Mouse (Mus musculus): ENCODE measurements around the gene Taf1. TPM values are rescaled to one million over a fixed set of nuclear protein-coding genes. Genes with fewer than 3 reads are reported as not detected.
"Not testable (repeated sequence)": the region's sequence is repeated elsewhere in the genome, so short reads cannot be mapped to it uniquely, and the experiment has no call there.

The Taf1 gene
- 18.0 and 21.1 TPM in 2 replicates for polyA plus RNA-seq (2014; fragmentation: Nextera tagmentation; extraction: Ambion mirVana)

DNA sequence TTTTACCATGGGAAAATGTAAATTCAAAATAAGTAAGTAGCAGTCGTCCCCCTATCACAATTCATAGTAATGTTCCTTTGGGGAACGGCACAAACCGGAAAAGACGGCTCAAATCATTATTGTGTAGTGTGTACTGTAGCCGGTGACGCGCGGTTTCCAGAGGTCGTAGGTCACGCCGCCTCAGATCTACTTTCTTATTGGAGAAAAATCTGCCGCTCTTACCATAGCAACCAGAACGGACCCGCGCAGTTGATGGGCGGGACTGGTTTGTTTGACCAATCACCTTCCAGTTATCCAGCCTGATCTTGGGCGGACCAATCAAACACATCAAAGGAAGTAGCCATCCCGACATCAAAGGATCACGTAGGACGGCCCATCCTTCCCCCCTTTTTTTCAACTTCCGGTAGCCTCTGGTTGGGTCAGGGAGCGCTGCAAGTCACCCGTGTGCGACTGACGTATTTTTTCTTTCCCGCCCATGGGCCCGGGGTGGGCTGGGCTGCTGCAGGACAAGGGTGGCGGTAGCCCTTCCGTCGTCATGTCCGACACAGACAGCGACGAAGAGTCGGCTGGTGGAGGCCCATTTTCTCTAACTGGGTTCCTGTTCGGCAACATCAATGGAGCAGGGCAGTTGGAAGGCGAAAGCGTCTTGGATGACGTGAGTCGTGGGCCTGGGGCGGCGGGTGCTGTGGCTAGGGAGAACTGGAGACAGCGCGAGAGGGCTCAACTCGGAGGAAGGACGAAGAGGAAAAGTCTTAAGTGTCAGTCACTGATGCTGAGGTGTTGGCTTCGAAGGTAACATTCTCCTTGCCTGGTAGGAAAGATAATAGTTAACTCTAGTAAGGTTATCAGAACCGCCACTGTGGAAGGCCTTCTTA lies at the start of gene Taf1:
Taf1 (plus strand) TSS at position 388 of the 875 bp plus-strand sequence.
- no peaks in the 10 kb centered on the region for H3K36me3 ChIP-seq (ENCODE audit: control insufficient read depth, insufficient read depth, low read length)
- H3K27me3 ChIP-seq (replicated peaks; ENCODE audit: control insufficient read depth, insufficient read depth, low read length): no peaks in the 10 kb centered on the region
- peak within 1 kb of the TSS; percentile 67 for H3K4me3 ChIP-seq (ENCODE audit: low read depth, low read length)
- no peaks in the 10 kb centered on the region for H3K4me1 ChIP-seq (replicated peaks; ENCODE audit: control insufficient read depth, insufficient read depth, low read length)
- H3K9me3 ChIP-seq (ENCODE audit: control insufficient read depth, low read length): no peaks in the 10 kb centered on the region
- peak within 1 kb of the TSS; percentile 71 for H3K4me2 ChIP-seq
- peak within 1 kb of the TSS; percentile 62; the same call in 1 of the 2 replicates for H3K27ac ChIP-seq (ENCODE audit: low read depth, low read length)
- ATAC-seq (replicated peaks; ENCODE audit: low FRiP score): peak; percentile 98
- DNase-seq (ENCODE audit: low spot score): peak; percentile 83
- WGBS: 12% methylated on average over 47 of the region's 47 CpGs
- peak within 1 kb of the TSS; percentile 75 for H3K9ac ChIP-seq (ENCODE audit: low read depth, low read length)

DNA sequence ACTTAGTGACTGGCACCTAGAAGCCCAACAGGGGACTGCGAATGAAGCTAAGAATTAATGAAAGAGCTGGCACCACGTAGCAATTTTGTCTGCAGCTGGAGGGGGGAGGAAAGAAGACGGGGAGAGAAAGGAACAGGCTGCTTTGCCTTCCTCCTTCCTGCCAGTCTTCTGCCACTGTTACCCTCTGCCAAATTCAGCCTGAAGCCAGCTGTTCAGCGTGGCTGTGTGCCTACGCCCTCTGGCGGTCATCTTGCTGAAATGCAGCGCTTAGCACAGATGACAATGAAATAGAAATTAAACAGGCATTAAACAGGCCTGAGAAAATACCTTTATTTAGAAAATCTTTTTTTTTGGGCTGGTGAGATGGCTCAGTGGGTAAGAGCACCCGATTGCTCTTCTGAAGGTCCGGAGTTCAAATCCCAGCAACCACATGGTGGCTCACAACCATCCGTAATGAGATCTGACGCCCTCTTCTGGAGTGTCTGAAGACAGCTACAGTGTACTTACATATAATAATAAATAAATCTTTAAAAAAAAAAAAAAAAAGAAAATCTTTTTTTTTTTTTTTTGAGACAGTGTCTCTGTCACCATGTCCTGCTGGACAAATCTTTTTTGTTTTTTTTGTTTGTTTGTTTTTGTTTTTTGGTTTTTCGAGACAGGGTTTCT lies 45.9 kb upstream of the Taf1 start:
- not testable (repeated sequence) for H3K9ac ChIP-seq (ENCODE audit: low read depth, low read length); H3K9me3 ChIP-seq (ENCODE audit: control insufficient read depth, low read length); H3K36me3 ChIP-seq (ENCODE audit: control insufficient read depth, insufficient read depth, low read length); H3K4me2 ChIP-seq; H3K27ac ChIP-seq (ENCODE audit: low read depth, low read length); H3K4me1 ChIP-seq (replicated peaks; ENCODE audit: control insufficient read depth, insufficient read depth, low read length); H3K27me3 ChIP-seq (replicated peaks; ENCODE audit: control insufficient read depth, insufficient read depth, low read length); ATAC-seq (replicated peaks; ENCODE audit: low FRiP score); H3K4me3 ChIP-seq (ENCODE audit: low read depth, low read length)
- WGBS: 27% methylated on average over 10 of the region's 12 CpGs
- DNase-seq (ENCODE audit: low spot score): peak; percentile 31

DNA sequence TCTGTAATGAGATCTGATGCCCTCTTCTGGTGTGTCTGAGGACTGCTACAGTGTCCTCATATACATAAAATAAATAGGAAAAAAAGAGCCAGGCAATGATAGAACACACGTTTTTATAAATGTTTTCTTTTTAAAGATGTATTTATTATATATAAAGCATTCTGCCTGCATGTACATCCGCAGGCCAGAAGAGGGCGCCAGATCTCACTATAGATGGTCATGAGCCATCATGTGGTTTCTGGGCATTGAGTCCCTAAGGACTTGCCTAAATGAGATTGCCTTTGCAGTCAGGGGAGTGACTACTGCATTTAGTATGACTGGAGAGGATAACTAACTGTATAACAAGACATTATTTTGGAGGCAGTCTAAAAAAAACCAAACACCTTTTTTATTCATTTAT lies 27.9 kb upstream of the Taf1 start:
- H3K27ac ChIP-seq (ENCODE audit: low read depth, low read length): no peak overlapping the region
- no peak overlapping the region for H3K9ac ChIP-seq (ENCODE audit: low read depth, low read length)
- H3K4me2 ChIP-seq: no peak overlapping the region
- H3K27me3 ChIP-seq (replicated peaks; ENCODE audit: control insufficient read depth, insufficient read depth, low read length): no peaks in the 10 kb centered on the region
- no peak for DNase-seq (ENCODE audit: low spot score)
- WGBS: 9% methylated on average over 3 of the region's 3 CpGs
- H3K36me3 ChIP-seq (ENCODE audit: control insufficient read depth, insufficient read depth, low read length): no peaks in the 10 kb centered on the region
- no peak overlapping the region for H3K4me3 ChIP-seq (ENCODE audit: low read depth, low read length)
- no peak for ATAC-seq (replicated peaks; ENCODE audit: low FRiP score)
- no peaks in the 10 kb centered on the region for H3K9me3 ChIP-seq (ENCODE audit: control insufficient read depth, low read length)
- H3K4me1 ChIP-seq (replicated peaks; ENCODE audit: control insufficient read depth, insufficient read depth, low read length): no peaks in the 10 kb centered on the region

DNA sequence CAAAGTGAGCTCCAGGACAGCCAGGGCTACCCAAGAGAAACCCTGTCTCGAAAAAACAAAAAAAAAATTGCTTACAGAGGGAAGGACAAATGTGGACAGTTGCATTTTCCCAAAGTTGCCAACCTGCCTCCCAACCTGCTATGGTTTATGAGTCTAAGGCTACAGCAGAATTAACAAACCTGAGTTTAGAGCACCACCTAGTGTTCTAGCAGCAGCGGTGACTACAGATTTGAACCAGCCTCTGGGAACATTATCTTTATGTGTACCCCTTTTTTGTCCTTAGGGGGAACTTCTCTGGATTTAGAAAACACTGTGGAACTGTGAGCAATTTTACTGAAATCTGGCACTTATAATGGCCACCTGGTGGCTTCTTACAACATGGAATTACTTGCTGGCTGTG lies 16.8 kb upstream of the Taf1 start:
- no peak overlapping the region for H3K9ac ChIP-seq (ENCODE audit: low read depth, low read length)
- H3K27me3 ChIP-seq (replicated peaks; ENCODE audit: control insufficient read depth, insufficient read depth, low read length): no peaks in the 10 kb centered on the region
- DNase-seq (ENCODE audit: low spot score): no peak
- 6% methylated on average over 2 of the region's 2 CpGs for WGBS
- H3K4me1 ChIP-seq (replicated peaks; ENCODE audit: control insufficient read depth, insufficient read depth, low read length): no peaks in the 10 kb centered on the region
- no peak for ATAC-seq (replicated peaks; ENCODE audit: low FRiP score)
- H3K27ac ChIP-seq (ENCODE audit: low read depth, low read length): no peak overlapping the region
- H3K4me2 ChIP-seq: no peak overlapping the region
- no peaks in the 10 kb centered on the region for H3K36me3 ChIP-seq (ENCODE audit: control insufficient read depth, insufficient read depth, low read length)
- no peaks in the 10 kb centered on the region for H3K9me3 ChIP-seq (ENCODE audit: control insufficient read depth, low read length)
- H3K4me3 ChIP-seq (ENCODE audit: low read depth, low read length): no peak overlapping the region

DNA sequence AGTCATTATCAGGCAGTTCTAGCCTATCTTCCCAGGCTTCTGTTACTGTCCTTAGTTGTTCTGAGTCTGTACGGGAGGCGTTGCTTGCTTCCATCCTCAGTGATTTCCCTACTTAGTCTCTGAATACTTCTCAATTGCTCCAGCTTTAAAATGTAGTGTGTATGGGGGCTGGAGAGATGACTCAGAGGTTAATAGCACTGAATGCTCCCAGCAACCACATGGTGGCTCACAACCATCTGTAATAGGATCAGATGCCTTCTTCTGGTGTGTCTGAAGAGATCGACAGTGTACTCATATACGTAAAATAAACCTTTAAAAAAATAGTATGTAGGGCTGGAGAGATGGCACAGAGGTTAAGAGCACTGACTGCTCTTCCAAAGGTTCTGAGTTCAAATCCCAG lies 14.5 kb upstream of the Taf1 start:
- Histone ChIP-seq H3K36me3 (ENCODE audit: control insufficient read depth, insufficient read depth, low read length) (no peaks in the 10 kb centered on the region), H3K4me1 (replicated peaks; ENCODE audit: control insufficient read depth, insufficient read depth, low read length) (no peaks in the 10 kb centered on the region), H3K9me3 (ENCODE audit: control insufficient read depth, low read length) (no peaks in the 10 kb centered on the region), H3K4me3 (ENCODE audit: low read depth, low read length) (no peak overlapping the region), H3K27me3 (replicated peaks; ENCODE audit: control insufficient read depth, insufficient read depth, low read length) (no peaks in the 10 kb centered on the region), H3K27ac (ENCODE audit: low read depth, low read length) (no peak overlapping the region), H3K4me2 (no peak overlapping the region), H3K9ac (ENCODE audit: low read depth, low read length) (no peak overlapping the region)
- 88% methylated on average over 4 of the region's 4 CpGs for WGBS
- no peak for ATAC-seq (replicated peaks; ENCODE audit: low FRiP score)
- no peak for DNase-seq (ENCODE audit: low spot score)

DNA sequence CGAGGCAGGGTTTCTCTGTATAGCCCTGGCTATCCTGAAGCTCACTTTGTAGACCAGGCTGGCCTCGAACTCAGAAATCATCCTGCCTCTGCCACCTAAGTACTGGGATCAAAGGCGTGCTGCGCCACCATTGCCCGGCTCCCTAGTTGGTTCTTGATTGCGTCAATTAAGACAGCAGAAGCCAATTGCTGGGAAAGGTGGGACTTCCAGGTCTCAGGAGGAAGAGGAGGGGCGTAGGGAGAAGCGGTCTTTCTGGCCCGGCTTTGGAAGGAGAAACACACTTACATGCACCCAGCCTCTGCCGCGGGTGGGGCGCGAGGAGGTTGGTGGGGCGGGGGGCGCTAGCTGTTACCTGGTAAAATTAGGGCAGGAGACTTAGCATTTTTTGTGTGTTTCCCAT lies 10.5 kb upstream of the Taf1 start:
- Histone ChIP-seq H3K4me2 (peak overlapping the region; percentile 29; the same call in 1 of the 2 replicates), H3K27me3 (replicated peaks; ENCODE audit: control insufficient read depth, insufficient read depth, low read length) (no peaks in the 10 kb centered on the region), H3K9me3 (ENCODE audit: control insufficient read depth, low read length) (no peaks in the 10 kb centered on the region), H3K4me1 (replicated peaks; ENCODE audit: control insufficient read depth, insufficient read depth, low read length) (no peaks in the 10 kb centered on the region), H3K4me3 (ENCODE audit: low read depth, low read length) (peak overlapping the region; percentile 30), H3K27ac (ENCODE audit: low read depth, low read length) (no peak overlapping the region), H3K9ac (ENCODE audit: low read depth, low read length) (peak overlapping the region; percentile 17; the same call in 1 of the 2 replicates), H3K36me3 (ENCODE audit: control insufficient read depth, insufficient read depth, low read length) (no peaks in the 10 kb centered on the region)
- DNase-seq (ENCODE audit: low spot score): no peak
- ATAC-seq (replicated peaks; ENCODE audit: low FRiP score): peak; percentile 36; the same call in 1 of the 2 replicates
- 67% methylated on average over 15 of the region's 15 CpGs for WGBS

DNA sequence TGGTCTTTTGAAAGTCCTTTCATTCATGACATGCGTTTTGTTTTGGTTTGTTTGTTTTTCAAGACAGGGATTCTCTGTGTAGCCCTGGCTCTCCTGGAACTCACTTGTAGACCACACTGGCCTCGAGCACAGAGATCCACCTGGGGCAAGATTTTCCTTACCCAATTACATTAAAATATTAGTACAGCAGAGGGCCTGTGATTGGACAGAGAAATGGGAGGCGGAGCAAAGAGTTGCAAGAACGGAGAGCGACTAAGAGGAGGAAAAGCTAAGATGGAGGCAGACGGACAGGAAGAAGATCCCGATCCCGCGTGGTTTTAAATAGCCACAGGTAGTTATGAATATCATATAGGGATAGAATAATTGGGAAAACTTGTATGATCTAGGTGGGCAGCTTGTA lies 5.2 kb upstream of the Taf1 start:
- Histone ChIP-seq H3K9me3 (ENCODE audit: control insufficient read depth, low read length) (no peaks in the 10 kb centered on the region), H3K4me2 (peak overlapping the region; percentile 54; the same call in 1 of the 2 replicates)

DNA sequence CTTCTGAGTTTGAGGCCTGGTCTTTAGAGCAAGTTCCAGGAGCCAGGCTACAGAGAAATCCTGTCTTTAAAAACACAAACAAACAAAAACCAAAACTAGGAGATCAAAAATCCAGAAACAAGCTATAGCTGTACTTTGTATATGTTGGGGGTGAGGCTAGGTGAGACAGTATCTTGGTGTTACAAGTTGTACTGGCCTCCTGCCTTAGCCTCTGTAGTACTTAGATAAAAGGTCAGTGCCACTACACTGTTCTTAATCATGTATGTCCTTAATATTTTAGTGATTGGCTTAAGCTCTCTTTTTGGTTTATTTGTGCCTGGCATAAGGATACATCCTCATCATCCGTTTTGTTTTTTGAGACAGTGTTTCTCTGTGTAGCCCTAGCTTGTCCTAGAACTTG lies 52.9 kb downstream of the Taf1 start:
- no peak overlapping the region for H3K27ac ChIP-seq (ENCODE audit: low read depth, low read length)
- no peaks in the 10 kb centered on the region for H3K27me3 ChIP-seq (replicated peaks; ENCODE audit: control insufficient read depth, insufficient read depth, low read length)
- DNase-seq (ENCODE audit: low spot score) (no peak), ATAC-seq (replicated peaks; ENCODE audit: low FRiP score) (no peak)
- H3K4me1 ChIP-seq (replicated peaks; ENCODE audit: control insufficient read depth, insufficient read depth, low read length): no peaks in the 10 kb centered on the region
- H3K9me3 ChIP-seq (ENCODE audit: control insufficient read depth, low read length): no peaks in the 10 kb centered on the region
- H3K36me3 ChIP-seq (ENCODE audit: control insufficient read depth, insufficient read depth, low read length): no peaks in the 10 kb centered on the region
- H3K4me2 ChIP-seq: no peak overlapping the region
- no peak overlapping the region for H3K9ac ChIP-seq (ENCODE audit: low read depth, low read length)
- 87% methylated on average over 1 of the region's 1 CpGs for WGBS
- no peak overlapping the region for H3K4me3 ChIP-seq (ENCODE audit: low read depth, low read length)

More for the DNA sequence above, 5.2 kb upstream of the Taf1 start:
- WGBS: 35% methylated on average over 9 of the region's 9 CpGs
- Histone ChIP-seq H3K4me3 (ENCODE audit: low read depth, low read length) (peak overlapping the region; percentile 43), H3K4me1 (replicated peaks; ENCODE audit: control insufficient read depth, insufficient read depth, low read length) (no peaks in the 10 kb centered on the region), H3K9ac (ENCODE audit: low read depth, low read length) (peak overlapping the region; percentile 43; the same call in 1 of the 2 replicates), H3K36me3 (ENCODE audit: control insufficient read depth, insufficient read depth, low read length) (no peaks in the 10 kb centered on the region), H3K27me3 (replicated peaks; ENCODE audit: control insufficient read depth, insufficient read depth, low read length) (no peaks in the 10 kb centered on the region), H3K27ac (ENCODE audit: low read depth, low read length) (no peak overlapping the region)
- DNase-seq (ENCODE audit: low spot score) (no peak), ATAC-seq (replicated peaks; ENCODE audit: low FRiP score) (peak; percentile 76)

Data from liver, embryonic 11.5 days (tissue).